Mouse (Mus musculus): ENCODE measurements around the gene Maml1. TPM values are rescaled to one million over a fixed set of nuclear protein-coding genes. Genes with fewer than 3 reads are reported as not detected.
A peak's percentile ranks its signal among the peaks of the same experiment; 100 is the strongest.

The Maml1 gene
- polyA plus RNA-seq, 1 experiment from 2014 or later: 5.2 TPM

GRCm38 (mm10) chr11:50228772-50229171 lies 63.3 kb downstream of the Maml1 start:
- 33% methylated on average over 3 of the region's 3 CpGs for WGBS
- Histone ChIP-seq H3K27me3 (replicated peaks; ENCODE audit: insufficient read depth, low read length) (no peaks in the 10 kb centered on the region), H3K4me3 (ENCODE audit: low read depth, low read length) (no peak overlapping the region), H3K4me2 (replicated peaks; ENCODE audit: low read depth, low read length) (no peak overlapping the region), H3K9ac (replicated peaks; ENCODE audit: low read depth) (no peak overlapping the region), H3K36me3 (ENCODE audit: insufficient read depth, low read length) (peaks cover 24% of the 10 kb centered on the region; the same call in 1 of the 2 replicates), H3K9me3 (ENCODE audit: low read length) (no peaks in the 10 kb centered on the region), H3K27ac (ENCODE audit: low read length) (no peak overlapping the region), H3K4me1 (ENCODE audit: insufficient read depth, low read depth, low read length) (peaks cover 29% of the 10 kb centered on the region; the same call in 1 of the 2 replicates)
- no peak for TF ChIP-seq EP300 (IDR thresholded peaks at IDR 0.05)
- TF ChIP-seq CTCF (IDR thresholded peaks at IDR 0.05): no peak
- ATAC-seq (no peak), DNase-seq (ENCODE audit: low spot score) (no peak)

- no peak for ATAC-seq
- H3K9me3 ChIP-seq (ENCODE audit: low read length): no peaks in the 10 kb centered on the region
- H3K4me2 ChIP-seq (replicated peaks; ENCODE audit: low read depth, low read length): 0 out of 2 replicates have a peak overlapping the region, but pooled peaks have one; percentile 8
- H3K9ac ChIP-seq (replicated peaks; ENCODE audit: low read depth): no peak overlapping the region
- peaks cover 14% of the 10 kb centered on the region; the same call in 1 of the 2 replicates for H3K36me3 ChIP-seq (ENCODE audit: insufficient read depth, low read length)
- no peak overlapping the region for H3K4me3 ChIP-seq (ENCODE audit: low read depth, low read length)
- TF ChIP-seq EP300 (IDR thresholded peaks at IDR 0.05): no peak
- TF ChIP-seq CTCF (IDR thresholded peaks at IDR 0.05): no peak
- 0 out of 2 replicates have a peak overlapping the region, but pooled peaks have one; percentile 10 for H3K27ac ChIP-seq (ENCODE audit: low read length)
- DNase-seq (ENCODE audit: low spot score): no peak
- 68% methylated on average over 4 of the region's 4 CpGs for WGBS
- no peaks in the 10 kb centered on the region for H3K27me3 ChIP-seq (replicated peaks; ENCODE audit: insufficient read depth, low read length)
- peaks cover 29% of the 10 kb centered on the region; the same call in 1 of the 2 replicates for H3K4me1 ChIP-seq (ENCODE audit: insufficient read depth, low read depth, low read length)
Measured at GRCm38 (mm10) chr11:50227736-50228135, 64.4 kb downstream of the Maml1 start.

- peaks cover 29% of the 10 kb centered on the region; the same call in 1 of the 2 replicates for H3K4me1 ChIP-seq (ENCODE audit: insufficient read depth, low read depth, low read length)
- no peaks in the 10 kb centered on the region for H3K27me3 ChIP-seq (replicated peaks; ENCODE audit: insufficient read depth, low read length)
- peak overlapping the region; percentile 81 for H3K27ac ChIP-seq (ENCODE audit: low read length)
- no peak for TF ChIP-seq CTCF (IDR thresholded peaks at IDR 0.05)
- no peak for TF ChIP-seq EP300 (IDR thresholded peaks at IDR 0.05)
- ATAC-seq (no peak), DNase-seq (ENCODE audit: low spot score) (peak; percentile 48)
- no peak overlapping the region for H3K4me3 ChIP-seq (ENCODE audit: low read depth, low read length)
- 0 out of 2 replicates have a peak, but pooled peaks cover 9% of the 10 kb centered on the region for H3K36me3 ChIP-seq (ENCODE audit: insufficient read depth, low read length)
- H3K9me3 ChIP-seq (ENCODE audit: low read length): no peaks in the 10 kb centered on the region
- 56% methylated on average over 3 of the region's 3 CpGs for WGBS
- no peak overlapping the region for H3K9ac ChIP-seq (replicated peaks; ENCODE audit: low read depth)
- peak overlapping the region; percentile 99 for H3K4me2 ChIP-seq (replicated peaks; ENCODE audit: low read depth, low read length)
Measured at GRCm38 (mm10) chr11:50227226-50227625, 64.9 kb downstream of the Maml1 start.

GRCm38 (mm10) chr11:50226406-50226805 lies 65.7 kb downstream of the Maml1 start:
- Histone ChIP-seq H3K9me3 (ENCODE audit: low read length) (no peaks in the 10 kb centered on the region), H3K36me3 (ENCODE audit: insufficient read depth, low read length) (0 out of 2 replicates have a peak, but pooled peaks cover under 1% of the 10 kb centered on the region), H3K4me1 (ENCODE audit: insufficient read depth, low read depth, low read length) (peaks cover 29% of the 10 kb centered on the region; the same call in 1 of the 2 replicates), H3K27me3 (replicated peaks; ENCODE audit: insufficient read depth, low read length) (no peaks in the 10 kb centered on the region), H3K4me2 (replicated peaks; ENCODE audit: low read depth, low read length) (peak overlapping the region; percentile 99), H3K9ac (replicated peaks; ENCODE audit: low read depth) (peak overlapping the region; percentile 91; the same call in 1 of the 2 replicates), H3K4me3 (ENCODE audit: low read depth, low read length) (peak overlapping the region; percentile 71), H3K27ac (ENCODE audit: low read length) (peak overlapping the region; percentile 81)
- DNase-seq (ENCODE audit: low spot score) (no peak), ATAC-seq (no peak)
- 25% methylated on average over 2 of the region's 2 CpGs for WGBS
- no peak for TF ChIP-seq CTCF (IDR thresholded peaks at IDR 0.05)
- no peak for TF ChIP-seq EP300 (IDR thresholded peaks at IDR 0.05)

- Histone ChIP-seq H3K27me3 (replicated peaks; ENCODE audit: insufficient read depth, low read length) (no peaks in the 10 kb centered on the region), H3K9me3 (ENCODE audit: low read length) (no peaks in the 10 kb centered on the region), H3K4me1 (ENCODE audit: insufficient read depth, low read depth, low read length) (peaks cover 29% of the 10 kb centered on the region; the same call in 1 of the 2 replicates), H3K36me3 (ENCODE audit: insufficient read depth, low read length) (no peaks in the 10 kb centered on the region), H3K27ac (ENCODE audit: low read length) (peak overlapping the region; percentile 81), H3K9ac (replicated peaks; ENCODE audit: low read depth) (peak overlapping the region; percentile 91), H3K4me3 (ENCODE audit: low read depth, low read length) (peak overlapping the region; percentile 71), H3K4me2 (replicated peaks; ENCODE audit: low read depth, low read length) (peak overlapping the region; percentile 99)
- DNase-seq (ENCODE audit: low spot score): peak; percentile 59
- ATAC-seq: peak; percentile 32
- WGBS: 4% methylated on average over 27 of the region's 34 CpGs
- no peak for TF ChIP-seq CTCF (IDR thresholded peaks at IDR 0.05)
- no peak for TF ChIP-seq EP300 (IDR thresholded peaks at IDR 0.05)
Measured at GRCm38 (mm10) chr11:50225611-50226378, 66.3 kb downstream of the Maml1 start.

- Histone ChIP-seq H3K9ac (replicated peaks; ENCODE audit: low read depth) (peak overlapping the region; percentile 91), H3K4me3 (ENCODE audit: low read depth, low read length) (peak overlapping the region; percentile 71), H3K4me2 (replicated peaks; ENCODE audit: low read depth, low read length) (peak overlapping the region; percentile 99), H3K4me1 (ENCODE audit: insufficient read depth, low read depth, low read length) (peaks cover 23% of the 10 kb centered on the region; the same call in 1 of the 2 replicates), H3K9me3 (ENCODE audit: low read length) (no peaks in the 10 kb centered on the region), H3K36me3 (ENCODE audit: insufficient read depth, low read length) (no peaks in the 10 kb centered on the region), H3K27me3 (replicated peaks; ENCODE audit: insufficient read depth, low read length) (no peaks in the 10 kb centered on the region), H3K27ac (ENCODE audit: low read length) (peak overlapping the region; percentile 81)
- WGBS: under 1% methylated on average over 63 of the region's 70 CpGs
- TF ChIP-seq EP300 (IDR thresholded peaks at IDR 0.05): no peak
- peak; percentile 49 for TF ChIP-seq CTCF (IDR thresholded peaks at IDR 0.05)
- DNase-seq (ENCODE audit: low spot score): peak; percentile 92
- peak; percentile 88 for ATAC-seq
Measured at GRCm38 (mm10) chr11:50224671-50225530, 67.2 kb downstream of the Maml1 start.
